11 mouse cellular contexts compared by ENCODE assay signal in genomic region chr7:143057023-143057422, GRCm38 (mm10). TPM values are rescaled to one million over a fixed set of nuclear protein-coding genes. Genes with fewer than 3 reads are reported as not detected.
DNase-seq lines count a peak whose midpoint lies in the region; ATAC-seq and TF ChIP-seq lines count a peak whose summit lies in the region.
"Had no signal": no experiment of that assay in that cellular context is flagged by ENCODE, and none has a peak within 500 bp of the region (broad histone marks: within the 10 kb centered on the region; RNA-seq: fewer than 3 reads in every experiment).

No protein-coding gene starts in this region.

- TF ChIP-seq CTCF in stomach, postnatal 0 days (IDR thresholded peaks at IDR 0.05; ENCODE audit: low read depth): no peak

- 52% methylated on average over 5 of the region's 5 CpGs for WGBS in heart, embryonic 13.5 days
- WGBS in limb, embryonic 13.5 days: 86% methylated on average over 5 of the region's 5 CpGs
- WGBS in stomach, postnatal 0 days: 63% methylated on average over 5 of the region's 5 CpGs

- H3K4me2 ChIP-seq in heart, embryonic 13.5 days: peak overlapping the region; percentile 98
- H3K4me2 ChIP-seq in limb, embryonic 13.5 days (replicated peaks): 0 out of 2 replicates have a peak overlapping the region, but pooled peaks have one; percentile 3
- no peak overlapping the region for H3K4me2 ChIP-seq in stomach, postnatal 0 days (replicated peaks; ENCODE audit: low read depth)

- no peaks in the 10 kb centered on the region for H3K9me3 ChIP-seq in heart, embryonic 13.5 days
- H3K9me3 ChIP-seq in megakaryocyte, embryonic 14.5 days: no peaks in the 10 kb centered on the region
- H3K9me3 ChIP-seq in limb, embryonic 13.5 days: no peaks in the 10 kb centered on the region
- no peaks in the 10 kb centered on the region for H3K9me3 ChIP-seq in stomach, postnatal 0 days (ENCODE audit: control insufficient read depth, low read length)

- TF ChIP-seq EP300 in stomach, postnatal 0 days (optimal IDR thresholded peaks at IDR 0.05): no peak

- H3K4me1 ChIP-seq in heart, embryonic 13.5 days: peaks cover 79% of the 10 kb centered on the region
- H3K4me1 ChIP-seq in megakaryocyte, embryonic 14.5 days: peaks cover 88% of the 10 kb centered on the region
- H3K4me1 ChIP-seq in limb, embryonic 13.5 days: peaks cover 62% of the 10 kb centered on the region
- H3K4me1 ChIP-seq in stomach, postnatal 0 days (replicated peaks; ENCODE audit: control insufficient read depth, insufficient read depth): peaks cover 34% of the 10 kb centered on the region

- no peak for ATAC-seq in heart, embryonic 13.5 days (ENCODE audit: extremely low read depth, insufficient number of reproducible peaks, low FRiP score, low TSS enrichment)
- ATAC-seq in megakaryocyte, adult 5-6 weeks (ENCODE audit: poor library complexity, severe bottlenecking): no peak
- ATAC-seq in limb, embryonic 13.5 days (ENCODE audit: low FRiP score, low read depth): no peak
- ATAC-seq in stomach, postnatal 0 days (ENCODE audit: low FRiP score, low TSS enrichment): no peak

- peaks cover 59% of the 10 kb centered on the region for H3K36me3 ChIP-seq in heart, embryonic 13.5 days
- H3K36me3 ChIP-seq in megakaryocyte, embryonic 14.5 days (replicated peaks; ENCODE audit: low read length): peaks cover 82% of the 10 kb centered on the region
- H3K36me3 ChIP-seq in limb, embryonic 13.5 days: peaks cover 64% of the 10 kb centered on the region
- H3K36me3 ChIP-seq in stomach, postnatal 0 days (ENCODE audit: control insufficient read depth, insufficient read depth, low read length): no peaks in the 10 kb centered on the region; the same call in 1 of the 2 replicates

- peak overlapping the region; percentile 98 for H3K9ac ChIP-seq in heart, embryonic 13.5 days
- 0 out of 2 replicates have a peak overlapping the region, but pooled peaks have one; percentile 19 for H3K9ac ChIP-seq in limb, embryonic 13.5 days
- no peak overlapping the region for H3K9ac ChIP-seq in stomach, postnatal 0 days (ENCODE audit: low read length)

- H3K27me3 ChIP-seq in heart, embryonic 13.5 days (replicated peaks): no peaks in the 10 kb centered on the region
- no peaks in the 10 kb centered on the region for H3K27me3 ChIP-seq in megakaryocyte, embryonic 14.5 days (replicated peaks)
- no peaks in the 10 kb centered on the region for H3K27me3 ChIP-seq in limb, embryonic 13.5 days
- H3K27me3 ChIP-seq in stomach, postnatal 0 days (ENCODE audit: control insufficient read depth, insufficient read depth, low read length): no peaks in the 10 kb centered on the region

- H3K4me3 ChIP-seq in heart, embryonic 13.5 days: peak overlapping the region; percentile 7; the same call in 1 of the 2 replicates
- H3K4me3 ChIP-seq in megakaryocyte, embryonic 14.5 days (replicated peaks): peak overlapping the region; percentile 99
- no peak overlapping the region for H3K4me3 ChIP-seq in limb, embryonic 13.5 days
- no peak overlapping the region for H3K4me3 ChIP-seq in stomach, postnatal 0 days (ENCODE audit: low read depth, low read length)

- DNase-seq in heart, postnatal 4 days: no peak
- no peak for DNase-seq in stomach, postnatal 0 days (ENCODE audit: low spot score)
- DNase-seq in ovary, postnatal 36 days (ENCODE audit: low spot score): no peak
- DNase-seq in embryo, embryonic 11 days: no peak
- DNase-seq: lung, postnatal 10 days had no signal

- peak overlapping the region; percentile 98 for H3K27ac ChIP-seq in heart, embryonic 13.5 days (replicated peaks)
- no peak overlapping the region for H3K27ac ChIP-seq in limb, embryonic 13.5 days
- H3K27ac ChIP-seq in stomach, postnatal 0 days (replicated peaks): peak overlapping the region; percentile 30; the same call in 1 of the 2 replicates

RNA-seq across cellular contexts. Expression of gene Cd81, which starts 4.5 kb away (rescaled TPM):
- polyA plus RNA-seq in heart, embryonic 13.5 days (2015; fragmentation: Nextera tagmentation; extraction: Ambion mirVana): 750 and 845 TPM in 2 replicates
- 100 to 1,000 TPM; 600 to 620 TPM for total RNA-seq in heart, postnatal 4 days (2021)
- polyA plus RNA-seq in megakaryocyte, embryonic 14.5 days (2012; ENCODE audit: insufficient read depth, low replicate concordance): 774 and 1,679 TPM in 2 replicates
- total RNA-seq in megakaryocyte, adult 5-6 weeks (2015): 17.2 and 20.3 TPM in 2 replicates
- total RNA-seq in megakaryocyte, adult 5-6 weeks (2017): 22.5 and 25.3 TPM in 2 replicates
- polyA plus RNA-seq in limb, embryonic 13.5 days (2015; fragmentation: Nextera tagmentation; extraction: Ambion mirVana): 532 and 537 TPM in 2 replicates
- polyA plus RNA-seq in stomach, postnatal 0 days (2015; fragmentation: Nextera tagmentation; extraction: Ambion mirVana): 372 and 381 TPM in 2 replicates

RNA-seq across cellular contexts. Expression of gene Tssc4, which starts 12.0 kb away (rescaled TPM):
- 58.2 and 60.7 TPM in 2 replicates for polyA plus RNA-seq in heart, embryonic 13.5 days (2015; fragmentation: Nextera tagmentation; extraction: Ambion mirVana)
- total RNA-seq in heart, postnatal 4 days (2021): 10 to 100 TPM; 32.6 to 33.9 TPM
- polyA plus RNA-seq in megakaryocyte, embryonic 14.5 days (2012; ENCODE audit: insufficient read depth, low replicate concordance): 167 and 219 TPM in 2 replicates
- total RNA-seq in megakaryocyte, adult 5-6 weeks (2015): 14.0 and 19.2 TPM in 2 replicates
- total RNA-seq in megakaryocyte, adult 5-6 weeks (2017): 17.7 and 20.5 TPM in 2 replicates
- polyA plus RNA-seq in limb, embryonic 13.5 days (2015; fragmentation: Nextera tagmentation; extraction: Ambion mirVana): 112 and 115 TPM in 2 replicates
- 44.7 and 46.9 TPM in 2 replicates for polyA plus RNA-seq in stomach, postnatal 0 days (2015; fragmentation: Nextera tagmentation; extraction: Ambion mirVana)

RNA-seq across cellular contexts. Expression of gene Trpm5, which starts 37.4 kb away (rescaled TPM):
- 3.5 and 4.4 TPM in 2 replicates for polyA plus RNA-seq in heart, embryonic 13.5 days (2015; fragmentation: Nextera tagmentation; extraction: Ambion mirVana)
- under 1 TPM; 0.74 to 0.93 TPM for total RNA-seq in heart, postnatal 4 days (2021)
- polyA plus RNA-seq in megakaryocyte, embryonic 14.5 days (2012; ENCODE audit: insufficient read depth, low replicate concordance): not detected in 2 replicates
- total RNA-seq in megakaryocyte, adult 5-6 weeks (2015): not detected in 2 replicates
- total RNA-seq in megakaryocyte, adult 5-6 weeks (2017): not detected in 2 replicates
- 20.9 and 22.1 TPM in 2 replicates for polyA plus RNA-seq in limb, embryonic 13.5 days (2015; fragmentation: Nextera tagmentation; extraction: Ambion mirVana)
- 2.0 and 3.3 TPM in 2 replicates for polyA plus RNA-seq in stomach, postnatal 0 days (2015; fragmentation: Nextera tagmentation; extraction: Ambion mirVana)
- total RNA-seq: common myeloid progenitor, adult 5-6 weeks; layer of hippocampus, postnatal 25 days had no signal

RNA-seq across cellular contexts. Expression of gene Kcnq1, which starts 49.1 kb away (rescaled TPM):
- 15.0 and 15.6 TPM in 2 replicates for polyA plus RNA-seq in heart, embryonic 13.5 days (2015; fragmentation: Nextera tagmentation; extraction: Ambion mirVana)
- total RNA-seq in heart, postnatal 4 days (2021): 10 to 100 TPM; 51.7 to 55.3 TPM
- not detected in 2 replicates for polyA plus RNA-seq in megakaryocyte, embryonic 14.5 days (2012; ENCODE audit: insufficient read depth, low replicate concordance)
- not detected in 2 replicates for total RNA-seq in megakaryocyte, adult 5-6 weeks (2015)
- not detected in 2 replicates for total RNA-seq in megakaryocyte, adult 5-6 weeks (2017)
- 0.61 and 0.87 TPM in 2 replicates for polyA plus RNA-seq in limb, embryonic 13.5 days (2015; fragmentation: Nextera tagmentation; extraction: Ambion mirVana)
- 17.8 and 21.2 TPM in 2 replicates for polyA plus RNA-seq in stomach, postnatal 0 days (2015; fragmentation: Nextera tagmentation; extraction: Ambion mirVana)
- total RNA-seq: common myeloid progenitor, adult 5-6 weeks had no signal

RNA-seq across cellular contexts. Expression of gene Tspan32, which starts 52.2 kb away (rescaled TPM):
- polyA plus RNA-seq in heart, embryonic 13.5 days (2015; fragmentation: Nextera tagmentation; extraction: Ambion mirVana): 4.9 and 5.9 TPM in 2 replicates
- under 1 TPM; 0.45 to 0.64 TPM for total RNA-seq in heart, postnatal 4 days (2021)
- 109 and 119 TPM in 2 replicates for polyA plus RNA-seq in megakaryocyte, embryonic 14.5 days (2012; ENCODE audit: insufficient read depth, low replicate concordance)
- total RNA-seq in megakaryocyte, adult 5-6 weeks (2015): 60.9 and 70.4 TPM in 2 replicates
- total RNA-seq in megakaryocyte, adult 5-6 weeks (2017): 45.6 and 47.0 TPM in 2 replicates
- polyA plus RNA-seq in limb, embryonic 13.5 days (2015; fragmentation: Nextera tagmentation; extraction: Ambion mirVana): 3.4 and 5.2 TPM in 2 replicates
- 0.61 and 0.98 TPM in 2 replicates for polyA plus RNA-seq in stomach, postnatal 0 days (2015; fragmentation: Nextera tagmentation; extraction: Ambion mirVana)
- total RNA-seq: layer of hippocampus, postnatal 25 days had no signal

Comparison
In these comparisons a context has a peak if more than half of its experiments do, and no peak if none do; other contexts are left out.
1. H3K4me3 ChIP-seq: peak in heart, embryonic 13.5 days (single experiment) and megakaryocyte, embryonic 14.5 days (single experiment); none in limb, embryonic 13.5 days (single experiment) and stomach, postnatal 0 days (single experiment).